Mouse (Mus musculus): ENCODE results near the gene Agap1.

Agap1 gene

DNA sequence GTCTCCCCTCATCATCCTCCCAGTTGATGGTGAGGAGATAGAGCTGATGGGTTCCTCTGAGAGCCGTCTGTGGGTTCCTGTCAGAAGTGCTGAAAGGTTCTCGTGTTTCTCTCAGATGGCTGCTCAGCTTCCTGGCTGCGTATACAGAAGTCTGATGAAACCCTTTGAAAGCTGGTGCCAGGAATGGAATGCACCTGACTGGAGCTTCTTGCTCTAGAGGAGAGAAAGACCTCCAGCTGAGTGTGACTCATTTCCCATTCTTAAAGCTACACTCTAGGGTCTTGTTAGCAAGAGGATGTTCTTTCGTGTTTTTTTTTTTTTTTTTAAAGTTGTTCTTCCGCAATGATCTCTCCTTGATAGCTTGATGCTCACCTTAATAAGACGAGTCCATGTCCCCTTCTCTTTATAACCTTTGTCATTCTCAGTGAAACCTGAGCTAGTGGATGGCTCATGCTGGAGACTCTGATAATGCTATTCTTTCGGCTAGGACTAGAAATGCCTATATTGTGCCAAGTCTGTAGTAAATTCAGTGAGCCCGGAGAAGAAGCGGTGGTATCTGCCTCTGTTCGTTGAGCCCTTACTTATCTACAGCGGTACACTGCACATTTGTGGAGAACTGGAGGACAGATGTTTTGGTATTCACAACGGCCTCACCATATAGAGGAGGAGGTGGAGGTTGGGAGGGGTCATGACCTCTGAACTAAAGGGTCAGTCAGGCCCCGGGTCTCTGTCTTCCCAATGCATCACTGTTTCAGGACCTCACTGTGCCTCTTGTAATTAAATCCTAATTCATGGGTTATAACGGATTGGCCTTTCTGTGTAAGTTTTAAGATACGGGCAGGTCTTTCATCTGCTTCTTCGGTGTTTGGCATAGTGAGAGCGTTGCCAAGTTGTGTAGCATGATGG, 2.8 kb downstream of the Agap1 start:
- in situ Hi-C loops (cut with MboI; ENCODE audit: low sequenced_read_pairs): no loop called here

GRCm38 (mm10) chr1:89461881-89462280, 7.3 kb downstream of the Agap1 start:
- in situ Hi-C loops (cut with MboI; ENCODE audit: low sequenced_read_pairs): no loop called here

GRCm38 (mm10) chr1:89463138-89463537, 8.5 kb downstream of the Agap1 start:
- in situ Hi-C loops (cut with MboI; ENCODE audit: low sequenced_read_pairs): no loop called here

DNA sequence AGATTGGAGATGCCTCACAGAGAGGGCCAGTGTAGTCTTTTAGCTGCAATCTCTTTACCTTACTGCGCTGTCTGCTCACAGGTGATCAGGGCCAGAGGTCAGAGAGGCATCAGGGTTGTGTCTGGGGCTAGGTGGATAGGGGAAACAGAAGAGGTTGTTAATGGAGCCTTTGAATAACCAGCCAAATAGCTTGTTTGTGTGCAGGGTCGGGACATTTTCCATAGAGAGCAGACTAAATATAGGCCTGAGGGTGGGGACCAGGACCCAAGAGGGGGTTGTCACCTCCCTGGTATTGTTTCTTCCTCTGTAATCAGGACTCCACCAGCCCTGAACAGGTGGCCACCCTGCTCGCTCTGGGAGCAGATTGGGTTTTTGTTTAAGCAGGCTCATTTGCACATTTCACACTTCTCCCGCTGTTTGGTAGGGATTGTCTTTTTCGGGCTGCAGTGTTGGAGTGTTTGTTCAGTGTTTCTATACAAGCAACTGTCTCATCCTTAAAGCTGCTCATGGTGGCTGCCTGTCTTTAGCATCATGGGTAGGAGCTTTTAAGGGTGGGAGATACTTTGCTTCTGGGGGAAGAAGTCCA, 10.9 kb downstream of the Agap1 start:
- in situ Hi-C loops (cut with MboI; ENCODE audit: low sequenced_read_pairs): no loop called here

DNA sequence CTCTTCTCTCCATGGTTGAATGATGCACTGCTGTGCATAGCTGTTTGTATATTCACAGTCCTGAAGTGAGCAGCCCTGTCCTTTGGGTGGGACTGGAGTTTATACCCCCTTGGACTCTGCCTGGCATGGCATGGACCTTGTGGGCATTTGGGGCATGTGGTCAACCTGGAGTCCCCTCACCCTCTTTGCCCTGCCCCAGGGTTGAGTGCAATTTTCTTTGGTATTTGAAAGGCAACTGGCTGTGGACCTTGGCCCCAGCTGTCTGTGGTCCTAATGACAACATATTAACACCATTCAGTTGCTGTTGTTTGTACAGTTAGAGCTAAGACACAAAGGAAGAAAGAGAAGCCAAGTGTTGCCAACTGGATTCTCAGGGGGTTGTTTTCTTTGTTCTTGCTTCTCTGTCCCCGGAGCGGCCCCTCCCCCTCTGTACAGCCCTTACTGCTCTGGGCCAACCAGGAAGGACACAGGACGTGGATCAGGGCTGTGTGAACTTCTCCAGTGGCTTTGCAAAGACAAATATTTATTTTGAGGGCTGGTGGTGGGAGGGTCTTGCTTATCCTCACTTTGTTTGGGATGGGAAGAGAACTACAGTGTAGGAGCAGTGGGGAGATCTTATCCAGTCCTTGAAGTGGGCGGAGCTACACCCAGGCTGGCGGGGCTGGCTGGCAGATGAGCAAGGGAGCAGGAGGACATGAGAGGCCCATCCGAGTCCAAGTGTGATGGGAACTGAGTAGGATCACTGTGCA, 12.9 kb downstream of the Agap1 start:
- in situ Hi-C loops (cut with MboI; ENCODE audit: low sequenced_read_pairs): no loop called here

GRCm38 (mm10) chr1:89468141-89468540, 13.5 kb downstream of the Agap1 start:
- in situ Hi-C loops (cut with MboI; ENCODE audit: low sequenced_read_pairs): no loop called here

- in situ Hi-C loops (cut with MboI; ENCODE audit: low sequenced_read_pairs): no loop called here
Measured at GRCm38 (mm10) chr1:89471430-89471829, 16.8 kb downstream of the Agap1 start.

DNA sequence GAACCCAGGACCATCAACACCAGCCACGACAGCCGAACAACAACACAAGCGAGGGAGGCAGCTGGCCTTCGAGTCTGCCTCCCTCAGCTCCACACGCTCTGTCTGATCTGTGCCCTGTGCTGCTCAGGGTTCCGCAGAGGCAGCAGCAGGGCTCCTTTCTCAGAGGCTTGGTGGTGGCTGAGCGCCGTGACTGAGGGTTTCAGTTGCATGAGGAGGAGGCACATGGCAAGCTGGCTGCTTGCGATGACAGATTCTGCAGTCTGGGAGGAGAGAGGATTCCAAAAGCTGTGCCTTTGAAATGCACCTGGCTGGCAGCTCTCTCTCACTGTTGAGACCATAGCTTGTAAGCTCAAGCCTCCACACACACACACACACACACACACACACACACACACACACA, 17.3 kb downstream of the Agap1 start:
- in situ Hi-C loops (cut with MboI; ENCODE audit: low sequenced_read_pairs): no loop called here

- in situ Hi-C loops (cut with MboI; ENCODE audit: low sequenced_read_pairs): no loop called here
Measured at GRCm38 (mm10) chr1:89473946-89474345, 19.3 kb downstream of the Agap1 start.

GRCm38 (mm10) chr1:89474853-89475252, 20.2 kb downstream of the Agap1 start:
- in situ Hi-C loops (cut with MboI; ENCODE audit: low sequenced_read_pairs): no loop called here

GRCm38 (mm10) chr1:89477033-89477432, 22.4 kb downstream of the Agap1 start:
- in situ Hi-C loops (cut with MboI; ENCODE audit: low sequenced_read_pairs): no loop called here

GRCm38 (mm10) chr1:89478571-89479460, 24.2 kb downstream of the Agap1 start:
- in situ Hi-C loops (cut with MboI; ENCODE audit: low sequenced_read_pairs): no loop called here

DNA sequence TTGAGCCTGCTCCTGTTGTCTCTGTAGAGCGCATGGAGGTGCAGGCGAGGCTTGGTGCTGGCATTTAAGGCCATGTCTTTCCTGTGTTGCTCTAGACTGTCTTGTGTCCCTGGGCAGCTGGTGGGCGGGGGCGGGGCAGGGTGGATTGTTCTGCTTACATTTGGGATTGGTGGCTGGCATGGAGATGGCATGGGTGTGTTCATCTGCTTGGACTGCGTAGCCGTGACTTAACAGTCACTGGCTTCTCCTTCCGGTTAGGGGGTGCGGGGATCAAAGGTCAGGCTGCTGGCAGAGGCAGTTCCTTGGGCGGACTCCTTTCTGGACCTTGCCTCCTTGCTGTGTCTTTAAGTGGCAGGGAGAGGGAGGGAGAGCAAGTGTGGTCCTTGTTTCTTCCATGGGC, 26.5 kb downstream of the Agap1 start:
- in situ Hi-C loops (cut with MboI; ENCODE audit: low sequenced_read_pairs): no loop called here

DNA sequence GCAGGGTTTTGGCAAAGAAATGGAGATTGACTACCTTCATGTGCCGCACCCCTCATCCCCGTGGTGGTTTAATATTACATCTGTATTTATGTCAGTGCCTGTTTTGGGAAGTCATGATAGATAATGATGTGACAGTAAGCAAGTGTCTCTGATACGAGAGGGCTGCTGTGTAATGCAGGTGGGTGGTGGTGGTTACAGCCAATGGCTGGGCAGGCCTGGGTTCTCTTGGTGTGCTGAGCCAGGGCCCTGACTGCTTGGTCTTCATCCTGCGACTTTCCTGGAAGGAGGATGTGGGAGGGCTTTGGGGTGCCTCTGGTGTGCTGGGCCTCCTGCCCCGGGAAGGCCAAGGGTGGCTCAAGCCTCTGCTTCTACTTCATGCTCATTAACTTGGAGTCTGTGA, 28.2 kb downstream of the Agap1 start:
- in situ Hi-C loops (cut with MboI; ENCODE audit: low sequenced_read_pairs): no loop called here

- in situ Hi-C loops (cut with MboI; ENCODE audit: low sequenced_read_pairs): no loop called here
Measured at GRCm38 (mm10) chr1:89486891-89487290, 32.3 kb downstream of the Agap1 start.

- in situ Hi-C loops (cut with MboI; ENCODE audit: low sequenced_read_pairs): no loop called here
Measured at GRCm38 (mm10) chr1:89489111-89489971, 34.7 kb downstream of the Agap1 start.

DNA sequence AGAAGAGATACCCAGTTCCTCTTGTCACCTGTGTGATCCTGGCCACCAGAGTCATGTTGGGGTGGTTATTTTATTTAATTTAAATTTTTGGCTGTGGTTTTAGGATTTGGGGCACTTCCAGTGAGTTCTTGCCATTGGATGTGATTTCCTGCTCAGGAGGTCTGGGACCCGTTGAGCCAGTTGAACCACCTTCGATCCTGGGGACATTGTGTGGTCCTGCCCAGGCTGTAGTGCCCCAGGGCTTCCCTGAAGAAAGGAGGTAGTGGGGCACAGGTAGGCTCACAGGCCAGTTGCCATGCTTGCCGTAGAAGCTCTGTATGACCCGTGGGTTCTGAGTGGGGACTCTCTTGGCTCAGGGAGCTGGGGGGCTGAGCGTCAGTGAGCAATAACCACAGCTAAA, 38.6 kb downstream of the Agap1 start:
- in situ Hi-C loops (cut with MboI; ENCODE audit: low sequenced_read_pairs): no loop called here

DNA sequence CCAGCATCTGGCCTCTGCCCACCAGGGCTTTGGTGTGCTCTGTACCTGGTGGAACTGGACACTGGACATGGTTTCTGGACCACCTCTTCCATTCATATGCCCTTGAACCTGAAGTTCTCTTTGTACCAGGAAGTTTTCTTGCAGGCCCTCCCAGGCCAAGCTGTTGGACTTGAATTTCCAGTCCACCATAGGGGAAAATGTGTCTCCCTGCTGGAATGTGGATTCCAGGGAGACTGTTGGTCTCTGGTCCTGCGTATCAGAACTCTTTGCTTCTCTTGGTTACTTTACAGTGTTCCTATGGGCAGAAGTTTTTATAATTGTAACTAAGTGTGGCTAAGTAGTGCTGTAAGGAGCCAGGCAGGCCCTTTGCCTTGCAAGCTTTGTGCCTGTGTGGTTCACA, 40.2 kb downstream of the Agap1 start:
- in situ Hi-C loops (cut with MboI; ENCODE audit: low sequenced_read_pairs): no loop called here

DNA sequence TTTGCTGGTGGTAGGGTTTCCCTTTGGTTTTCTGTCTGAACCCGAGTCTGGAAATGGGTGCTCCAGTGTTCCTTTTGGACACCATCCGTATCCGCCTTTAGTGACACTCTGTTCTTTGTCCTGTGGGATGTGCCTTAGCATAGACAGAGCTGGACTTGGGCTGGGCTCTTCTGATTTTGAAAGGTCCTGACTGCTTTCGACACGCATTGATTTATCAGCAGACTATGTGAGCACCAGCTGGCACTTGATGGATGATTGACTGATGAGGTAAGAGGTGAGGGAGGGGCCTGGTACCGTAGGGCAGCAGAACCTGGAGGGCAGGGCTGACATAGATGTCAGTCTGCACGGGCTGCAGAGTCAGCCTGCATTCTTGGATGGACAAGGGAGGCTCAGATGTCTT, 41.6 kb downstream of the Agap1 start:
- in situ Hi-C loops (cut with MboI; ENCODE audit: low sequenced_read_pairs): no loop called here

- in situ Hi-C loops (cut with MboI; ENCODE audit: low sequenced_read_pairs): no loop called here
Measured at GRCm38 (mm10) chr1:89500925-89501324, 46.3 kb downstream of the Agap1 start.

Measured in CH12F3 (cell line).